Mouse (Mus musculus): Measurements from ENCODE around the gene Pde4a.

- no peak for TF ChIP-seq EP300 (IDR thresholded peaks at IDR 0.05; ENCODE audit: low read length)
- TF ChIP-seq CHD1 (IDR thresholded peaks at IDR 0.05; ENCODE audit: low read depth, low read length) = no peak
- TF ChIP-seq USF1 (IDR thresholded peaks at IDR 0.05; ENCODE audit: low read depth, low read length) = no peak
- TF ChIP-seq CTCF (conservative IDR thresholded peaks at IDR 0.05 in 1 of 2, IDR thresholded peaks at IDR 0.05 in 1 of 2; ENCODE audit: low read depth in 2 of 2, low read length in 2 of 2) = no peak
These were observed 85.7 kb downstream of the Pde4a start for GRCm38 (mm10) chr9:21251116-21251735.

Data from CH12.LX (cell line).